Mouse (Mus musculus): ENCODE data around the gene Hspg2.

DNA sequence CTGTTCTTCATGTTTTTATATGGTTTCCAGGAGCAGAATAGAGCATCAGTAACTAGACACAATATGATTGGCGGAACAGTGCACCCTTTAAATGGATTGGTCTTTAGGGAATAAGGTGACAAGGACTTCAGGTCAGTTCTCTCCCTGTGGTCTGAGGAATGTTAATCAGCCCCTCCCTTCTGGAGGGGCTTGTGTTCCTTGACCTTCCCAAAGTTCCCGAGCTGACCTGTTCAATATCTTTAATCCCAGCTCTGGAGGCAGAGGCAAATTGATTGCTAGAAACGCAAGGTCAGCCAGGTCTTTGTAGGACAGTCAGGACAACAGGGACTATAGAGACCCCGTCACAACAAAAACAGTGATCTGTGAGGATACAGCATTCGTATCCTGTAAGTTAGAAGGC is 130.0 kb downstream of the Hspg2 start:
- TF ChIP-seq TAL1 (IDR thresholded peaks at IDR 0.05; ENCODE audit: low read length), result no peak
- TF ChIP-seq GATA1 (IDR thresholded peaks at IDR 0.05; ENCODE audit: low read length), result no peak
